Mouse (Mus musculus) heart, embryonic 10.5 days (tissue): ENCODE results near the gene Gabrb1. TPM values are rescaled to one million over a fixed set of nuclear protein-coding genes. Genes with fewer than 3 reads are reported as not detected.
"Not testable (repeated sequence)": the region's sequence is repeated elsewhere in the genome, so short reads cannot be mapped to it uniquely, and the experiment has no call there.

Experiments used
- DNase-seq: peaks from one replicate; pipeline ENCODE4 v3.0.0-alpha.2; 2017; ENCODE audit warnings: low spot score
- H3K27ac ChIP-seq: fragments of 300-500 bp; sonication (generic); 2 replicates; pipeline ENCODE4 v1.5.1; 2016; ENCODE audit warnings: mild to moderate bottlenecking
- H3K27me3 ChIP-seq: fragments of 300-500 bp; sonication (generic); 2 replicates; pipeline ENCODE4 v1.6.1; 2016; ENCODE audit warnings: mild to moderate bottlenecking; ENCODE audit not compliant: poor library complexity, insufficient read depth, severe bottlenecking
- H3K36me3 ChIP-seq: fragments of 300-500 bp; sonication (generic); 2 replicates; pipeline ENCODE4 v1.6.1; 2016; ENCODE audit warnings: mild to moderate bottlenecking, moderate library complexity
- H3K4me1 ChIP-seq: fragments of 300-500 bp; sonication (generic); 2 replicates; pipeline ENCODE4 v1.6.1; 2016; ENCODE audit warnings: mild to moderate bottlenecking
- H3K4me3 ChIP-seq: fragments of 300-500 bp; sonication (generic); 2 replicates; pipeline ENCODE4 v1.5.1; 2016; ENCODE audit warnings: mild to moderate bottlenecking, moderate library complexity
- H3K9me3 ChIP-seq: fragments of 300-500 bp; sonication (generic); 2 replicates; pipeline ENCODE4 v1.6.1; 2016; ENCODE audit warnings: mild to moderate bottlenecking, moderate library complexity
- WGBS: fragments of 180-500 bp; shearing (Covaris S2); methylation state at CpG from one replicate; pipeline ENCODE4 v1.1.7; 2016; 5-methylcytosine and 5-hydroxymethylcytosine counted together
- polyA plus RNA-seq: library from polyadenylated mRNA; unstranded; fragments of >200 nt; fragmentation: Nextera tagmentation; extraction: Ambion mirVana; gene quantifications from 2 replicates; pipeline ENCODE4 v1.2.1, GENCODE M21; 2016

Gene Gabrb1
- polyA plus RNA-seq, 1 experiment from 2014 or later, result 0.92 TPM

- WGBS, result 78% methylated on average over 1 of the region's 1 CpGs
- DNase-seq, result no peak
These were observed 428.6 kb downstream of the Gabrb1 start for GRCm38 (mm10) chr5:72086518-72086917.

GRCm38 (mm10) chr5:72094582-72094981, 436.7 kb downstream of the Gabrb1 start:
- DNase-seq, result no peak
- no peaks in the 10 kb centered on the region for H3K27me3 ChIP-seq
- WGBS, result 61% methylated on average over 7 of the region's 7 CpGs

More at GRCm38 (mm10) chr5:72086518-72086917, 428.6 kb downstream of the Gabrb1 start:
- Histone ChIP-seq H3K4me1 (no peaks in the 10 kb centered on the region), H3K9me3 (no peaks in the 10 kb centered on the region), H3K4me3 (no peak overlapping the region), H3K36me3 (no peaks in the 10 kb centered on the region), H3K27me3 (no peaks in the 10 kb centered on the region), H3K27ac (no peak overlapping the region)

DNA sequence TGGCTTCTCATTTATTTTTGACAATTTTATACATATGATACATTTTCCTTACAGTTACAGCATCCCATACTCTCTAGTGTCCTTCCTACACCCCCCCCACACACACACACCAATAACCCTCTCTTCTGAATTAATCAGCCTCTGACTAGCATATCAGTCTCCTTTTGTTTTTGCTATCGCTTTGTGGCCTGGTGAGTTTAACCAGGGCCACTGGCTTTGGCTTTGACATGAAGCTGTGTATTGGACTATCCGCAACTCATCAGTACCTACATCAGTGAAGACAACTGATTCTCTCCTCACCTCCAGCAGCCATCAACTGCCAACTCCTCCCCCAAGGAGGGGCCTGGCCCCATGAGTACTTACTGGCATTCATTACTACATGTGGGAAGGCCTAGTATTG, 437.1 kb downstream of the Gabrb1 start:
- DNase-seq, result no peak
- Histone ChIP-seq H3K4me1 (no peaks in the 10 kb centered on the region), H3K4me3 (no peak overlapping the region), H3K27ac (no peak overlapping the region), H3K9me3 (no peaks in the 10 kb centered on the region), H3K27me3 (no peaks in the 10 kb centered on the region), H3K36me3 (no peaks in the 10 kb centered on the region)
- WGBS, result 64% methylated on average over 2 of the region's 2 CpGs

More at GRCm38 (mm10) chr5:72094582-72094981, 436.7 kb downstream of the Gabrb1 start:
- Histone ChIP-seq H3K9me3 (no peaks in the 10 kb centered on the region), H3K4me3 (no peak overlapping the region), H3K36me3 (no peaks in the 10 kb centered on the region), H3K4me1 (no peaks in the 10 kb centered on the region), H3K27ac (no peak overlapping the region)

GRCm38 (mm10) chr5:72104274-72104921, 446.5 kb downstream of the Gabrb1 start:
- 71% methylated on average over 7 of the region's 7 CpGs for WGBS
- DNase-seq, result no peak
- H3K9me3 ChIP-seq, result no peaks in the 10 kb centered on the region
- H3K27ac ChIP-seq, result no peak overlapping the region
- no peaks in the 10 kb centered on the region for H3K4me1 ChIP-seq
- no peak overlapping the region for H3K4me3 ChIP-seq
- H3K36me3 ChIP-seq, result no peaks in the 10 kb centered on the region
- H3K27me3 ChIP-seq, result no peaks in the 10 kb centered on the region

GRCm38 (mm10) chr5:72122414-72123037, 464.6 kb downstream of the Gabrb1 start:
- H3K9me3 ChIP-seq, result no peaks in the 10 kb centered on the region
- no peak for DNase-seq
- H3K36me3 ChIP-seq, result no peaks in the 10 kb centered on the region
- no peaks in the 10 kb centered on the region for H3K27me3 ChIP-seq
- WGBS, result 81% methylated on average over 6 of the region's 6 CpGs
- no peaks in the 10 kb centered on the region for H3K4me1 ChIP-seq
- no peak overlapping the region for H3K27ac ChIP-seq
- no peak overlapping the region for H3K4me3 ChIP-seq

- no peak for DNase-seq
- Histone ChIP-seq H3K4me3 (no peak overlapping the region), H3K27ac (no peak overlapping the region), H3K27me3 (no peaks in the 10 kb centered on the region), H3K36me3 (no peaks in the 10 kb centered on the region), H3K9me3 (no peaks in the 10 kb centered on the region), H3K4me1 (no peaks in the 10 kb centered on the region)
- 84% methylated on average over 4 of the region's 4 CpGs for WGBS
These were observed 468.8 kb downstream of the Gabrb1 start for GRCm38 (mm10) chr5:72126681-72127080.

GRCm38 (mm10) chr5:72133906-72134305, 476.0 kb downstream of the Gabrb1 start:
- WGBS, result 60% methylated on average over 2 of the region's 2 CpGs
- Histone ChIP-seq H3K4me3 (no peak overlapping the region), H3K9me3 (no peaks in the 10 kb centered on the region), H3K27me3 (no peaks in the 10 kb centered on the region), H3K36me3 (no peaks in the 10 kb centered on the region), H3K4me1 (no peaks in the 10 kb centered on the region), H3K27ac (no peak overlapping the region)
- no peak for DNase-seq

DNA sequence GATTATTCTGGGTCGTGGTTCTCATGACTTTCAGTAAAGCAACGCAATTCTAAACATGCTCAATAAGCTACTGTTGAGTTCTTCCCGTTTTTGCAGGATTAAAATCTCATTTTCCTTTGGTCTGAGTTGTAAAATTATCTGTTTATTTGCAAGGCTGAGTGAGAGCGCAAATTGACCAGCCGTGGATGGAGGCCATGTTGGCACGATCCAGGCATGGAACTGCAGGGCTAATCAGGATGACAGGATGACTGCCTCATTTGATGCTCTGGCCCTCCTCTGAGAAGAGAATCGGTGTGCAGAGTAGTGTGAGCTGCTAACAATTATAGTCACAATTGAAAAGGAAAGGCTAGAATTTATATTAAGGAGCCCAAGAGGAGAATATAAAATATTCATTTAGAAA, 480.3 kb downstream of the Gabrb1 start:
- H3K36me3 ChIP-seq, result no peaks in the 10 kb centered on the region
- H3K27me3 ChIP-seq, result no peaks in the 10 kb centered on the region
- no peaks in the 10 kb centered on the region for H3K4me1 ChIP-seq
- H3K4me3 ChIP-seq, result no peak overlapping the region
- 85% methylated on average over 7 of the region's 7 CpGs for whole genome bisulfite sequencing
- no peak for DNase-seq
- H3K27ac ChIP-seq, result no peak overlapping the region
- H3K9me3 ChIP-seq, result no peaks in the 10 kb centered on the region

DNA sequence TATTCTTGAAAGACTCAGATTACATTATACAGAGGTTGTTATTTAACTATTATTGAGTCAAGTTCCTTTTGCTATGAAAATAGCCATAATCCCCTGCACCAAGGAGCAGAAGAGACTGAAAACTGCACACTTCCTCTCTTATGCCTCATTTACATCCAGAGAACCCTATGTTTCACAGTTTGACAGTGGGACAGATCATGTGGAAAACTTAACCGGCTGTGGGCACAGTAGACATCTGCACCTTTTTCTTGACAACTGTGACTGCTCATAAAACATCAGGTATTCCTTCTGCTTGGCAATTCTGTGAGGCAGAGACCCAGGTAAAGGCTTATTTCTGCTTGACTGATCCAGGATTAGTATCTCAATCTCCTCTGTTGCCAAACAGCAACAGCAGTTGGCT, 481.7 kb downstream of the Gabrb1 start:
- DNase-seq, result no peak
- no peak overlapping the region for H3K4me3 ChIP-seq
- H3K9me3 ChIP-seq, result no peaks in the 10 kb centered on the region
- 76% methylated on average over 1 of the region's 1 CpGs for WGBS
- no peaks in the 10 kb centered on the region for H3K4me1 ChIP-seq
- no peaks in the 10 kb centered on the region for H3K36me3 ChIP-seq
- H3K27ac ChIP-seq, result no peak overlapping the region
- no peaks in the 10 kb centered on the region for H3K27me3 ChIP-seq

DNA sequence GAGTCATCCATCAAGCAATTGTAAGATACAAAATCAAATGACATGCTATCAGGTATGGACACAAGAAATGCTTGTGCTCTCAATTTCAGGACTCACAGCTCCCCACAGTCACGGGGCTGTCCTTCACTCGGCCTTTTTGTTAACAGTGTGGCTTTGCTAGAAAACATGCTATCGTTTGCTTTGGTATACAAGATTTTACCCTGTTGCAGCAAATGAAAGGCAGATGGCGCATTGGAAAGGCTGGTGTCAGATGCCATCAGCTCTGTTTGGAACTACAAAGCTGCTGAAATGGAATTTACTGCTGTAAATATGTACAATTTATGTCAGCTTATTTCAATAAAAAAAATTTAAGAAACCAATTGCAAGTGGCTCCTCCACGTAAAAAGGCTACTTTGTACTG, 490.8 kb downstream of the Gabrb1 start:
- WGBS, result 77% methylated on average over 5 of the region's 5 CpGs
- peaks cover under 1% of the 10 kb centered on the region; the same call in 1 of the 2 replicates for H3K4me1 ChIP-seq
- H3K27me3 ChIP-seq, result no peaks in the 10 kb centered on the region

DNA sequence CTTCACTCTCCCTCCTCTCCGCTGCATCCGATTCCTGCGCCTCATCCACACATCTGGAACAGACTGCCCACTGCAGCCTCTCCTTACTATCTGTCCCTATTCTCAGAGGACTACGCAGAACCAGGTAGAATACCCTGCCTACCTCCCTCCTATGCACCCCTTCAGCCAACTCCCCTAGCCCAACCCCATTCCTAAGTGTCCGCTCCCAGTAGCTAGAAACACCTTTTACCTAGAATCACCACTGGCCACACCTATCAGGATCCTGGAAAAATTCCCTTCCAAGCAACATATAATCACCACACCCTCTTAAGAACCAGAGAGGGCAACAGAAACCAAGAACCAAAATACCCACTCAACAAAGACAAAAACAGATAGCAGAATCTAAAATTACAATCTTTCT, 493.0 kb downstream of the Gabrb1 start:
- H3K36me3 ChIP-seq, result peaks cover 7% of the 10 kb centered on the region; the same call in 1 of the 2 replicates
- no peak overlapping the region for H3K4me3 ChIP-seq
- H3K9me3 ChIP-seq, result no peaks in the 10 kb centered on the region
- no peaks in the 10 kb centered on the region for H3K27me3 ChIP-seq
- H3K27ac ChIP-seq, result no peak overlapping the region
- peaks cover 5% of the 10 kb centered on the region; the same call in 1 of the 2 replicates for H3K4me1 ChIP-seq
- DNase-seq, result no peak
- 89% methylated on average over 5 of the region's 5 CpGs for WGBS

More for the DNA sequence above, 490.8 kb downstream of the Gabrb1 start:
- Histone ChIP-seq H3K27ac (no peak overlapping the region), H3K9me3 (no peaks in the 10 kb centered on the region), H3K4me3 (no peak overlapping the region), H3K36me3 (no peaks in the 10 kb centered on the region)
- DNase-seq, result no peak

- not testable (repeated sequence) for H3K27ac ChIP-seq, H3K27me3 ChIP-seq, H3K4me3 ChIP-seq, DNase-seq, H3K9me3 ChIP-seq
- Histone ChIP-seq H3K36me3 (peaks cover 39% of the 10 kb centered on the region), H3K4me1 (peaks cover 10% of the 10 kb centered on the region; the same call in 1 of the 2 replicates)
- 79% methylated on average over 3 of the region's 3 CpGs for WGBS
These were observed 497.8 kb downstream of the Gabrb1 start for GRCm38 (mm10) chr5:72155686-72156085.

GRCm38 (mm10) chr5:72156598-72156997, 498.7 kb downstream of the Gabrb1 start:
- Histone ChIP-seq H3K9me3 (no peaks in the 10 kb centered on the region), H3K4me3 (no peak overlapping the region), H3K27ac (no peak overlapping the region), H3K27me3 (no peaks in the 10 kb centered on the region), H3K36me3 (peaks cover 48% of the 10 kb centered on the region), H3K4me1 (peaks cover 10% of the 10 kb centered on the region; the same call in 1 of the 2 replicates)
- 90% methylated on average over 5 of the region's 5 CpGs for WGBS
- DNase-seq, result no peak
